Mouse (Mus musculus) stomach, embryonic 15.5 days (tissue): ENCODE measurements at regions not wholly inside any gene's neighbourhood (a gene's known extent, or its start where the extent isn't known, plus 50 kb on each side); places are given as distances from the start of the nearest gene placed in this dataset.

Source experiments
- ATAC-seq: fragments of 200-750 bp; cut with Nextera tagmentation; 2 replicates; pipeline ENCODE4 v1.8.0; 2017; ENCODE audit warnings: low read depth, moderate number of reproducible peaks, moderate TSS enrichment; ENCODE audit not compliant: insufficient read depth, low FRiP score
- H3K27ac ChIP-seq: fragments of 300-500 bp; sonication (generic); 2 replicates; pipeline ENCODE4 v1.5.1; 2015; ENCODE audit warnings: mild to moderate bottlenecking, inconsistent platforms
- H3K27me3 ChIP-seq: fragments of 300-500 bp; sonication (generic); replicated peaks from 2 replicates; pipeline ENCODE4 v1.6.1; 2015; ENCODE audit warnings: inconsistent platforms
- H3K36me3 ChIP-seq: fragments of 300-500 bp; sonication (generic); 2 replicates; pipeline ENCODE4 v1.6.1; 2015; ENCODE audit warnings: inconsistent platforms
- H3K4me1 ChIP-seq: fragments of 300-500 bp; sonication (generic); 2 replicates; pipeline ENCODE4 v1.6.1; 2015; ENCODE audit warnings: inconsistent platforms
- H3K4me2 ChIP-seq: fragments of 300-500 bp; sonication (generic); 2 replicates; pipeline ENCODE4 v1.6.1; 2015; ENCODE audit warnings: mild to moderate bottlenecking, inconsistent platforms
- H3K4me3 ChIP-seq: fragments of 300-500 bp; sonication (generic); replicated peaks from 2 replicates; pipeline ENCODE4 v1.5.1; 2015; ENCODE audit warnings: inconsistent platforms
- H3K9ac ChIP-seq: fragments of 300-500 bp; sonication (generic); 2 replicates; pipeline ENCODE4 v1.6.1; 2015; ENCODE audit warnings: inconsistent platforms
- H3K9me3 ChIP-seq: fragments of 300-500 bp; sonication (generic); 2 replicates; pipeline ENCODE4 v1.6.1; 2016; ENCODE audit warnings: inconsistent platforms
- whole genome bisulfite sequencing: fragments of 180-500 bp; shearing (Covaris S2); methylation state at CpG from one replicate; pipeline ENCODE4 v1.1.7; 2015; 5-methylcytosine and 5-hydroxymethylcytosine counted together

DNA sequence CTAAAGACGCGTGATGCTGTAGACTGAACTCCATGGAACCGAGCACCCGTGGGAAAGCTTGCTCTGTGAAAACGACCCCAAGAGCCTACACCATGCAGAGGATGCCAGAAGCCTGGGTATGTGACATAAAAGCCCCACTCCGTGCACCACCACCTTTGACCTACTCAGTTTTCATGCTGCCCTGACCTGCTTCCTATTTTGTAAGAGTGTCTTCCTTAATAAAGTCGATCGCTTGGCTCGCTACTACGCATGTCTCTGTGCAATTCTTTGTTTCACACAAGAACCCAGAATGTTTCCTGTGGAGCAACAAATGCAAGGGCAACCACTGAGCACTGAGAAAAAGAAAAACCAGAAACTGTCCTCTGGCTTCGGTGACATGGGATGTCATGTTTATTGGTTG lies 60.5 kb downstream of the Sec61b start:
- Histone ChIP-seq H3K9ac (no peak overlapping the region), H3K36me3 (no peaks in the 10 kb centered on the region), H3K4me1 (no peaks in the 10 kb centered on the region), H3K27me3 (no peaks in the 10 kb centered on the region), H3K4me3 (no peak overlapping the region), H3K9me3 (no peaks in the 10 kb centered on the region), H3K4me2 (no peak overlapping the region), H3K27ac (no peak overlapping the region)
- no peak for ATAC-seq
- WGBS = 83% methylated on average over 11 of the region's 11 CpGs

- ATAC-seq = no peak
- Histone ChIP-seq H3K4me1 (no peaks in the 10 kb centered on the region), H3K27ac (no peak overlapping the region), H3K4me2 (no peak overlapping the region), H3K4me3 (no peak overlapping the region), H3K27me3 (no peaks in the 10 kb centered on the region), H3K36me3 (no peaks in the 10 kb centered on the region), H3K9ac (no peak overlapping the region), H3K9me3 (no peaks in the 10 kb centered on the region)
- 70% methylated on average over 3 of the region's 3 CpGs for WGBS
Measured at GRCm38 (mm10) chr4:47567694-47568093, 93.2 kb downstream of the Sec61b start.

DNA sequence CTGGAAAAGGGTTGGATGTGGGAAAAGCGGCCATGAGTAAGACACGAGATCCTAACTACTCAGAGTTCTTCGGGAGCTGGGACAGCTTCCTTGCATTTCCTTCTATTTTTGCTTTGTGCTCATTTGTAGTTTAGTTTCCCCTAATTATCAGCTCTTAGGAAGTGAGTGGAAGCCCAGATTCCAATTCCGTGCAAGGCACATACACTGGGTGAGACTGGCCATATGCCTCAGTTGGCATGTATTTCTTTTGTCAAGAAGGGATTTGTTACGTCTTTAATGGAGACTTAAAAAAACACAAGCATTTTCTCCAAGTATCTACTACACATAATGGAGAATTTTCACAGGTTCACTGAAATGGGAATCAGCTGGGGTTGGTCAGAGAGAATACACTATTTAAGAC lies 96.4 kb downstream of the Sec61b start:
- Histone ChIP-seq H3K27me3 (no peaks in the 10 kb centered on the region), H3K4me3 (no peak overlapping the region), H3K9me3 (no peaks in the 10 kb centered on the region), H3K4me2 (no peak overlapping the region), H3K36me3 (no peaks in the 10 kb centered on the region), H3K4me1 (no peaks in the 10 kb centered on the region), H3K27ac (no peak overlapping the region), H3K9ac (no peak overlapping the region)
- WGBS = 84% methylated on average over 5 of the region's 5 CpGs
- ATAC-seq = no peak

DNA sequence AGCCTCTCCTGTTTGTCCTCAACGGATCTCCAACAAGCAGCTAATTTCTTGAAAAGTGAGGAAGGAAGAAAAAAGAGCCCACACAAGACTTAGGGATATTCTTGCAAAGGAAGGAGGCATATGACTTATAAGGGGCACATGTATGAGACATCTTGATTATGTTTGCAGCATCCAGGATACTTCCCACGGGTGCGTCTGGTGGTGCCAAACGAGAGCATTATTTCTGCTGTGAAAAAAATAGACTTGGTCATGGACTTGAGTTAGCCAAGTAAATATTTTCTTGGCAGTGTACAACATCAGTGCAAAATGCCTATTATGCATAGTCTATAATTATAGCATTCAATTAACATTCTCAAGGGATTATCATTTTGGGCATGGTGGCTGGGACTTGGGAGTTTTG lies 101.6 kb downstream of the Sec61b start:
- ATAC-seq = no peak
- H3K4me3 ChIP-seq = no peak overlapping the region

GRCm38 (mm10) chr4:47577490-47577889 lies 103.0 kb downstream of the Sec61b start:
- Histone ChIP-seq H3K27ac (no peak overlapping the region), H3K9ac (no peak overlapping the region), H3K27me3 (no peaks in the 10 kb centered on the region), H3K9me3 (no peaks in the 10 kb centered on the region), H3K4me2 (no peak overlapping the region), H3K36me3 (no peaks in the 10 kb centered on the region), H3K4me1 (no peaks in the 10 kb centered on the region), H3K4me3 (no peak overlapping the region)
- WGBS = 87% methylated on average over 3 of the region's 3 CpGs
- ATAC-seq = no peak

More for the DNA sequence above, 101.6 kb downstream of the Sec61b start:
- no peak overlapping the region for H3K27ac ChIP-seq
- 84% methylated on average over 4 of the region's 4 CpGs for WGBS
- H3K27me3 ChIP-seq = no peaks in the 10 kb centered on the region
- no peaks in the 10 kb centered on the region for H3K9me3 ChIP-seq
- no peak overlapping the region for H3K9ac ChIP-seq
- no peaks in the 10 kb centered on the region for H3K4me1 ChIP-seq
- H3K4me2 ChIP-seq = no peak overlapping the region
- no peaks in the 10 kb centered on the region for H3K36me3 ChIP-seq

GRCm38 (mm10) chr4:47578637-47579036 lies 104.2 kb downstream of the Sec61b start:
- Histone ChIP-seq H3K4me1 (no peaks in the 10 kb centered on the region), H3K36me3 (no peaks in the 10 kb centered on the region), H3K4me2 (no peak overlapping the region), H3K4me3 (no peak overlapping the region), H3K9ac (no peak overlapping the region), H3K27ac (no peak overlapping the region), H3K27me3 (no peaks in the 10 kb centered on the region), H3K9me3 (no peaks in the 10 kb centered on the region)
- no peak for ATAC-seq
- WGBS = 81% methylated on average over 10 of the region's 10 CpGs

GRCm38 (mm10) chr4:47580556-47580955 lies 106.1 kb downstream of the Sec61b start:
- 84% methylated on average over 5 of the region's 5 CpGs for WGBS
- H3K27me3 ChIP-seq = no peaks in the 10 kb centered on the region

DNA sequence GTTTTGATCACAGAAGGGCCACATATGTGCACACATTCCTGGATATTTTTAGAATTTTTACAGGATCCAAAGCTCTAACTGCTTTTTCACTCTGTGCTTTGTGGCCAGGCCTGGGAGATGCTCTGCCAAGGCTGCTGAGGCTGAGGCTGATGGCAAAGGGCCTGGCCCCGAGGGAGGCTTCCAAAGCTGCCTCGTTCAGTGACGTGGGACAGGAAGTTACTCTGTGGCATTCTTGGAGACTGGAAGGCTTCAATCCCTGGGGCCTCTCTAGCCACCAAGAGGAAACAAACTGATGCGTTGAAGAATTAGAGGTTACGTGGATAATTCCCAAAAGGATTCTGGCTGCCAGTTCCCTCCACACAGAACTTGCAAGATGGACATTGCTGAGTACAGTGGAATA lies 112.8 kb downstream of the Sec61b start:
- Histone ChIP-seq H3K9ac (no peak overlapping the region), H3K27me3 (no peaks in the 10 kb centered on the region), H3K4me3 (no peak overlapping the region), H3K4me2 (no peak overlapping the region), H3K36me3 (no peaks in the 10 kb centered on the region), H3K4me1 (no peaks in the 10 kb centered on the region), H3K27ac (no peak overlapping the region), H3K9me3 (no peaks in the 10 kb centered on the region)
- WGBS = 51% methylated on average over 5 of the region's 5 CpGs
- no peak for ATAC-seq

More at GRCm38 (mm10) chr4:47580556-47580955, 106.1 kb downstream of the Sec61b start:
- Histone ChIP-seq H3K9ac (no peak overlapping the region), H3K4me1 (no peaks in the 10 kb centered on the region), H3K4me3 (no peak overlapping the region), H3K27ac (no peak overlapping the region), H3K9me3 (no peaks in the 10 kb centered on the region), H3K4me2 (no peak overlapping the region), H3K36me3 (no peaks in the 10 kb centered on the region)
- ATAC-seq = no peak

DNA sequence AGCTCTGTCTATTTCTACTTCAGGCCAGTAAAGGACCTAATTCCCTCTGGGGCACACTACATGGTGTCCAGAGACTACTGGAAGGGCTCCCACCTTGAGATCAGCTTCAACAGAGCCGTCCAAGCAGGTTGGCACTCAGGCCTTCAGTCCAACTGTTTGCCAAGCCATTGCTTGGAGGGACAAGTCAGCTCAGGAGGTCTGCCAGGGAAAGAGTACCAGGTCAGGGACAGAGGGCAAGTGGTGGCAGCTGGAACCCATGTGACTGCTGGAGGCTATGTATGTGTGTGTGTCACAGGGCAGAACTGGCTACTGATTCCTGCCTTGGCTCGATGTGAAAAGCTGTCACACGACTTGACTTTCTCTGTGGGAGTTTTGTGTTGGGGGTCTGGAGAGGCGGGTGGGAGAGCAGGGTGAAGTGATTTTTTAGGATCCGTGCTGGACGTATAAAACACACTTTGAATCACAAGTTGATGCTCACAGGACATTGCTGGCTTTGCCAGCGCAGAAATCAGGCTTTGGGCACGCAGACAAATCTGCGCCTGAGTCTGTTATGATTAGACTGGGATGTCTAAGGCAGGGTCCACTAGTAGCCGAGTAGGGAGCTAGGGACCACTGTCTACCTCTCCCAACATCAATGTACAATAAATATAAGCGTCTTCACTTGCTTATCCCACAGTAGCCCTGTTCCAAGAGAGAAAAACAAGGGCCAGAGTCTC lies 118.0 kb downstream of the Sec61b start:
- no peak overlapping the region for H3K27ac ChIP-seq
- H3K9me3 ChIP-seq = no peaks in the 10 kb centered on the region
- WGBS = 86% methylated on average over 11 of the region's 11 CpGs
- H3K4me3 ChIP-seq = no peak overlapping the region
- no peaks in the 10 kb centered on the region for H3K36me3 ChIP-seq
- H3K27me3 ChIP-seq = no peaks in the 10 kb centered on the region
- H3K4me1 ChIP-seq = no peaks in the 10 kb centered on the region
- ATAC-seq = no peak
- H3K9ac ChIP-seq = no peak overlapping the region
- no peak overlapping the region for H3K4me2 ChIP-seq

GRCm38 (mm10) chr4:47593155-47593554 lies 118.7 kb downstream of the Sec61b start:
- Histone ChIP-seq H3K9me3 (no peaks in the 10 kb centered on the region), H3K4me2 (no peak overlapping the region), H3K4me1 (no peaks in the 10 kb centered on the region), H3K27me3 (no peaks in the 10 kb centered on the region), H3K27ac (no peak overlapping the region), H3K36me3 (no peaks in the 10 kb centered on the region), H3K9ac (no peak overlapping the region), H3K4me3 (no peak overlapping the region)
- WGBS = 72% methylated on average over 7 of the region's 7 CpGs
- ATAC-seq = no peak

- no peak for ATAC-seq
- no peaks in the 10 kb centered on the region for H3K4me1 ChIP-seq
- WGBS = 92% methylated on average over 6 of the region's 6 CpGs
Measured at GRCm38 (mm10) chr4:47594171-47594570, 119.7 kb downstream of the Sec61b start.

DNA sequence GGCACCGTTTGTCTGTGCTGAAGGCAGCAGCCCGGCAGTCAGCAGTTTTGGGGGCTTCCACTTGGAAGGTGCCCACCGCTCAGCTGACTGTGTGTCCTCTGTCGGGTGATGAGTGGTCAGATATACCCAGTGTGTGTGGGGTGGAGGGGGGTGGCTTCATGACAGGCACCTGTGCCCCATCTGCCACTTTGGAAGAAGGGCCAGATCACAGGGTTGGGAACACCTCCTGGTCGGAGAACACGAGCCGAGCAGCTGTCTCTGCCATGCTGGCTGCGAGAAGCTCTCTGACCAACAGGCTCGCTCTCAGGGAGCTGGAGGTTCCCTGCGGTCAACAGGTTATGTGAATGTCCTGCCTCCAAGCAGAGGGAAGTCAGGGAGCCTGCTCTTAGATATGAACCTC lies 121.4 kb downstream of the Sec61b start:
- H3K4me2 ChIP-seq = no peak overlapping the region
- WGBS = 81% methylated on average over 10 of the region's 10 CpGs
- ATAC-seq = no peak
- H3K9ac ChIP-seq = no peak overlapping the region
- no peaks in the 10 kb centered on the region for H3K36me3 ChIP-seq
- no peaks in the 10 kb centered on the region for H3K9me3 ChIP-seq
- no peak overlapping the region for H3K4me3 ChIP-seq
- no peaks in the 10 kb centered on the region for H3K4me1 ChIP-seq
- H3K27me3 ChIP-seq = no peaks in the 10 kb centered on the region
- no peak overlapping the region for H3K27ac ChIP-seq

More at GRCm38 (mm10) chr4:47594171-47594570, 119.7 kb downstream of the Sec61b start:
- H3K27me3 ChIP-seq = no peaks in the 10 kb centered on the region
- H3K36me3 ChIP-seq = no peaks in the 10 kb centered on the region
- H3K4me3 ChIP-seq = no peak overlapping the region
- no peaks in the 10 kb centered on the region for H3K9me3 ChIP-seq
- no peak overlapping the region for H3K4me2 ChIP-seq
- H3K27ac ChIP-seq = no peak overlapping the region
- H3K9ac ChIP-seq = no peak overlapping the region

- H3K27ac ChIP-seq = no peak overlapping the region
- no peak overlapping the region for H3K9ac ChIP-seq
- H3K4me3 ChIP-seq = no peak overlapping the region
- H3K9me3 ChIP-seq = no peaks in the 10 kb centered on the region
- no peak for ATAC-seq
- H3K4me1 ChIP-seq = no peaks in the 10 kb centered on the region
- no peak overlapping the region for H3K4me2 ChIP-seq
- H3K36me3 ChIP-seq = no peaks in the 10 kb centered on the region
- no peaks in the 10 kb centered on the region for H3K27me3 ChIP-seq
- WGBS = 70% methylated on average over 7 of the region's 7 CpGs
Measured at GRCm38 (mm10) chr4:47597586-47597985, 123.1 kb downstream of the Sec61b start.
